In the genomic region with DNA sequence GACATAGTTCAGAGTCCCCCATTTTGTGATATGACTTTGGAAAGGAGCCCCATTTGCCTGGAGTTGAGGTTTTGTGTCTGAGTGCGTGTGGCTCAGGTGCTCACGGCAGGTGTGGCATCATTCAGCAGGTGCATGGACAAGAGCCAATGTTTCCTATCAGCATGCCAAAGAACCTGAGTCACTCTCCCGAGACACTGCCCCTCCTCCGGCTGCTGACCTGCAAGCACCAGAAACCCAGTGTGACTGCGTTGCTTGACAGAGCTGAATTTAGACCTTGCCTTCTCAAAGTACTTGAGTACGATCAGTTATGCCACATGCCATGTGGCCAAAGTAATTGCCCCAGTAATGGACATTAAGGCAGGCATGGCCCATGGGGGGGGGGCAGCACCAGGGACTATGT, we compare ENCODE assay signal across 18 mouse cellular contexts. TPM values are rescaled to one million over a fixed set of nuclear protein-coding genes. Genes with fewer than 3 reads are reported as not detected.
DNase-seq lines count a peak whose midpoint lies in the region; ATAC-seq lines count a peak whose summit lies in the region.
"Had no signal": no experiment of that assay in that cellular context is flagged by ENCODE, and none has a peak within 500 bp of the region (broad histone marks: within the 10 kb centered on the region; RNA-seq: fewer than 3 reads in every experiment).

No protein-coding gene starts in this region.

- no peak overlapping the region for H3K4me2 ChIP-seq in stomach, embryonic 16.5 days (ENCODE audit: low read depth, low read length)
- H3K4me2 ChIP-seq: forebrain, embryonic 12.5 days; liver, embryonic 12.5 days; midbrain, embryonic 12.5 days had no signal

- H3K9me3 ChIP-seq in stomach, embryonic 16.5 days (replicated peaks; ENCODE audit: control insufficient read depth, low read length): no peaks in the 10 kb centered on the region
- H3K9me3 ChIP-seq: forebrain, embryonic 12.5 days; liver, embryonic 12.5 days; midbrain, embryonic 12.5 days had no signal

- WGBS in stomach, embryonic 16.5 days: 67% methylated on average over 6 of the region's 6 CpGs

- H3K27ac ChIP-seq in stomach, embryonic 16.5 days (ENCODE audit: low read length): no peak overlapping the region
- H3K27ac ChIP-seq: forebrain, embryonic 12.5 days; hindbrain, postnatal 0 days; liver, embryonic 12.5 days; midbrain, embryonic 12.5 days had no signal

- peak; percentile 76; the same call in 1 of the 2 replicates for ATAC-seq in stomach, embryonic 16.5 days (ENCODE audit: insufficient read depth, low FRiP score)
- ATAC-seq: hindbrain, postnatal 0 days; liver, embryonic 12.5 days had no signal

- no peaks in the 10 kb centered on the region for H3K36me3 ChIP-seq in stomach, embryonic 16.5 days (ENCODE audit: control insufficient read depth, insufficient read depth, low read length)
- H3K36me3 ChIP-seq: forebrain, embryonic 12.5 days; liver, embryonic 12.5 days; midbrain, embryonic 12.5 days had no signal

- H3K9ac ChIP-seq in stomach, embryonic 16.5 days (ENCODE audit: low read length): no peak overlapping the region
- H3K9ac ChIP-seq: forebrain, embryonic 12.5 days; liver, embryonic 12.5 days; midbrain, embryonic 12.5 days had no signal

- no peak overlapping the region for H3K4me3 ChIP-seq in stomach, embryonic 16.5 days (replicated peaks; ENCODE audit: low read length)
- H3K4me3 ChIP-seq: forebrain, embryonic 12.5 days; liver, embryonic 12.5 days; midbrain, embryonic 12.5 days; myocyte had no signal

- DNase-seq in urinary bladder, postnatal 14 days (ENCODE audit: low spot score): peak; percentile 30
- DNase-seq in urinary bladder, postnatal 4 days (ENCODE audit: low spot score in 2 of 2): no peak
- DNase-seq in kidney, postnatal 36 days: peak; percentile 39 to 44
- DNase-seq in lung, postnatal 10 days: peak; percentile 19
- DNase-seq in layer of hippocampus, postnatal 25 days (ENCODE audit: extremely low spot score in 1 of 2, low spot score in 1 of 2): no peak
- DNase-seq in frontal cortex, postnatal 25 days (ENCODE audit: low spot score in 2 of 2): no peak
- DNase-seq in adrenal gland, postnatal 25 days: no peak
- DNase-seq: cerebellum, adult 11 months; cerebellum, postnatal 14 days; heart, postnatal 4 days; thymus, postnatal 14 days had no signal

- H3K4me1 ChIP-seq in stomach, embryonic 16.5 days (ENCODE audit: control insufficient read depth, insufficient read depth, low read length): no peaks in the 10 kb centered on the region

- H3K27me3 ChIP-seq in stomach, embryonic 16.5 days (ENCODE audit: control insufficient read depth, insufficient read depth, low read length): no peaks in the 10 kb centered on the region
- H3K27me3 ChIP-seq: forebrain, embryonic 12.5 days; liver, embryonic 12.5 days had no signal

RNA-seq across cellular contexts. Expression of gene Amot, which starts 7.5 kb away (rescaled TPM):
- polyA plus RNA-seq in stomach, embryonic 16.5 days (2015; fragmentation: Nextera tagmentation; extraction: Ambion mirVana): 8.9 and 12.0 TPM in 2 replicates
- 10 to 100 TPM; 29.6 to 30.0 TPM for total RNA-seq in layer of hippocampus, postnatal 25 days (2021)
- total RNA-seq in adrenal gland, postnatal 25 days (2021): 5.9 and 7.3 TPM in 2 replicates
- total RNA-seq: MEL had no signal

Comparison
In these comparisons a context has a peak if more than half of its experiments do, and no peak if none do; other contexts are left out.
1. DNase-seq: peak in urinary bladder, postnatal 14 days (single experiment), kidney, postnatal 36 days (2 of 2) and lung, postnatal 10 days (single experiment); none in urinary bladder, postnatal 4 days (0 of 2), layer of hippocampus, postnatal 25 days (0 of 2), frontal cortex, postnatal 25 days (0 of 2) and adrenal gland, postnatal 25 days (single experiment).